Mouse (Mus musculus): ENCODE measurements at regions not wholly inside any gene's neighbourhood (a gene's known extent, or its start where the extent isn't known, plus 50 kb on each side); places are given as distances from the start of the nearest gene placed in this dataset.

- Histone ChIP-seq H3K4me2 (no peak overlapping the region), H3K9ac (no peak overlapping the region), H3K9me3 (replicated peaks) (no peaks in the 10 kb centered on the region), H3K4me1 (peaks cover 32% of the 10 kb centered on the region), H3K4me3 (no peak overlapping the region), H3K36me3 (no peaks in the 10 kb centered on the region), H3K27ac (no peak overlapping the region), H3K27me3 (replicated peaks) (no peaks in the 10 kb centered on the region)
- ATAC-seq = no peak
- WGBS (ENCODE audit: insufficient replicate concordance) = 65% methylated on average over 5 of the region's 5 CpGs
These were observed 130.6 kb downstream of the Psmg1 start for GRCm38 (mm10) chr16:95860111-95860510.

DNA sequence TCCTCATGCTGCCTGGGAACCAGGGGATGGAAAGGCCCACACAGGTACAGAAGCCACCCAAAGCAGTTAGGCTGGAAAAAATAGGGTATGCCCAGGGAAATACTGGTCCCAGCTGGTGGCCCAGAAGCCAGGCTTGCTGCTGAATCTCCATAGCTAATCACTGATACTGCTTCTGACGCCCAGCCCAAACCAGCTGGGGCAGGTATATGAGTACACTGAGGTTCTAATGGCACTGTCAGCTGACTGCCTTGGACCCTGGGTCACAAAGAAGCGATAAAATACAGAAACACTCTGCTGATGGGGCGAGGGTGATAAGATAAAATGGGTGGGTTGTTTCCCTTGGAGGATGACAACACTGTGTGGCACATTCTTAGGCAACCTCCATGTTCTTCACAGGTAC, 133.4 kb downstream of the Psmg1 start:
- Histone ChIP-seq H3K4me3 (no peak overlapping the region), H3K36me3 (no peaks in the 10 kb centered on the region), H3K9me3 (replicated peaks) (no peaks in the 10 kb centered on the region), H3K9ac (no peak overlapping the region), H3K27ac (no peak overlapping the region), H3K27me3 (replicated peaks) (no peaks in the 10 kb centered on the region), H3K4me1 (peaks cover 17% of the 10 kb centered on the region), H3K4me2 (no peak overlapping the region)
- ATAC-seq = no peak
- 68% methylated on average over 3 of the region's 3 CpGs for WGBS (ENCODE audit: insufficient replicate concordance)

DNA sequence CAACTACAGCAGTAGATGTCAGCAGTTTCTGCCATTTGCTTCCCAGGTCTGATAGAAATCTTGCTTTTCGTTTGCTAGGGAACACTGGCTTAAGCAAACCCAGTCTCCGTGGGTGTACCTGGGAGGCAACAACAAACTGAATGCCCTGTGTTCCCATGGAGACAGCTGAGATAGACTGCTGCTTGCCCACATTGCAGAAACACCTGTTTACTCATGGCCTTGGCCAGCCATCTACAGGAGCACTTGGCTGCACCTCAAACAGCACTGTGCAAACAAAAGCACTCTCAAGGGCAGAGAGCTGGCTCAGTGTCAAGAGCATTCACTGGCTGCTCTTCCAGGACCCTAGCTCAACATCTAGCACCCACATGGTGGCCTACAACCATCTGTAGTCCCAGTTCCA, 135.5 kb downstream of the Psmg1 start:
- no peaks in the 10 kb centered on the region for H3K9me3 ChIP-seq (replicated peaks)
- no peaks in the 10 kb centered on the region for H3K36me3 ChIP-seq
- no peak overlapping the region for H3K4me2 ChIP-seq
- H3K27me3 ChIP-seq (replicated peaks) = no peaks in the 10 kb centered on the region
- H3K27ac ChIP-seq = no peak overlapping the region
- no peak for ATAC-seq
- 52% methylated on average over 2 of the region's 2 CpGs for WGBS (ENCODE audit: insufficient replicate concordance)
- H3K4me1 ChIP-seq = no peaks in the 10 kb centered on the region
- H3K9ac ChIP-seq = no peak overlapping the region
- no peak overlapping the region for H3K4me3 ChIP-seq

DNA sequence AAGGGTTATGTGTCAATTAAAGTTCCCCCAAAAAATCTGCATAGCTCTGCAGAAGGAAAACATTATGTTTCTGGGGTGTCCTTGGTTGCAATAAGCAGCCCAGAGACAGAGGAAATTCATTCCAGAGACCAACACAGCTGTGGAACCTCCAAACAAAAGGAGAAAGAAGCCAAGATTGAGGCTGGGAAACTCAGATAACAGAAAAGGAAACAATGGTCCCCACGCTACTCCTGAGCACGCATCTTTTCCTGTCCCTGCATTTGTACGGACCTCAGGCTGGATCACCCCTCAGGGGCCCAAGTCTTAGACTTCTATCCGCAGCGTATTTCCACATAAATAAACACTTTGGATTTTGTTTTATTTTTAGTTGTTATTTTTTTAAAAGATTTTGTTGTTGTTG, 138.9 kb downstream of the Psmg1 start:
- no peak for ATAC-seq
- Histone ChIP-seq H3K9me3 (replicated peaks) (no peaks in the 10 kb centered on the region), H3K36me3 (no peaks in the 10 kb centered on the region), H3K27ac (no peak overlapping the region), H3K9ac (no peak overlapping the region), H3K4me1 (no peaks in the 10 kb centered on the region), H3K4me3 (no peak overlapping the region), H3K27me3 (replicated peaks) (no peaks in the 10 kb centered on the region), H3K4me2 (no peak overlapping the region)
- WGBS (ENCODE audit: insufficient replicate concordance) = 21% methylated on average over 5 of the region's 5 CpGs

DNA sequence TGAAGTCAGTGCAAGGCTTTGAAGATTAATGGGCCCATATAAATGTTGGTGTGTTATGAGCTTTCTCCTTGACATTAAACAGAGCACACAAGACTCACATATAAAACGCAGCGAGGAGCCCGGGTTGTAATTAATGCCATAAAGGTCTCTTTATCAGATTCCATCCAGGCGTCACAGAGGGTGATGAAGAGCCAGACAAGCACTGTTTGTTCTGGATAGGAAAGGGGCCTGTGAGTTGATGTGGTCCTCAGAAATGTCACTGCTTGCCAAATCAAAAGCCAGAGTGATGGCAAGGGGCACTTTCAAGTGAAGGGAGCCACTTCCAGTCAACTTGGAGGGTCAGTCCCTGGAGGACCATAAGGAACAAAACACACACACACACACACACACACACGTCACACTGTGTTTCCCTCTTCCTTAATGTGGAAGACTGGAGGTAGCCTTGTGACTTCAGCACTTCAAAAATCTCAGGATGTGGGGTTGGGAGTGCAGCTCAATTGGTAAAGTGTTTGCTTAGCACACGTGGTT, 142.1 kb downstream of the Psmg1 start:
- Histone ChIP-seq H3K4me1 (no peaks in the 10 kb centered on the region), H3K4me3 (no peak overlapping the region), H3K27ac (no peak overlapping the region), H3K4me2 (no peak overlapping the region), H3K36me3 (no peaks in the 10 kb centered on the region), H3K9ac (no peak overlapping the region), H3K27me3 (replicated peaks) (no peaks in the 10 kb centered on the region), H3K9me3 (replicated peaks) (no peaks in the 10 kb centered on the region)
- 53% methylated on average over 6 of the region's 6 CpGs for WGBS (ENCODE audit: insufficient replicate concordance)
- no peak for ATAC-seq

DNA sequence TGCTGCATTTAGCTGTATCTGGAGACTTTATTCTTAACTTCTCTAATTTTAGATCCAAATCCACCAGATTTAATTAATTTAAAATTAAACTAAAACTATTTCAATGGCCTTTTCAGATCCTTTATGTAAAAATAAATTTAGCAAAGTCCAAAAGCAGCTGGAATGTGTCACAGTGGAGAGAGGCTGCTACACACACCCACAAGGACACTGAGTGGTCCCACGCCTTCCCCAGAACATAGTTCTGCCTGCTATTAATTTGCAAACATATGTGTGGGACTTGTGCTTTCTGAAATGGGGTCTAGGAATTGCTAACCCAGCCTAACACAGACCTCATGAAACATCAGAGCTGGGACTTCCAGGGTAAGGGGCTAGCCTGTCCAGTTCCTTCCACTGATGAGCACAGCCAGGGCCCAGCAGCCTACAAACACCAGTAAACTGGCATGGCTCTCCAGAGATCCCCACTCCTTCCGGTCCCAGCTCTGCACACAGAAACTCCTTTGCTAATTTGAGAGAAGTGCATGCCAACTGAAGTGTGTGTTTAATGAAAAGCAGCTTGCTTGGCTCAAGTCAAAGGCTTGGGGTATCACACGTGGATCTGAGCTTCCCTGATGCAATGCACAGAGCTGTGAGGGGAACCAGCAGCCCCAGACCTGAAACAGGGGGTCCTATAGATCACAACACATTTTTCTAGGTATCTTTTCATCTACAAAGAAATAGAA, 142.8 kb downstream of the Psmg1 start:
- no peak overlapping the region for H3K4me3 ChIP-seq
- no peaks in the 10 kb centered on the region for H3K4me1 ChIP-seq
- 58% methylated on average over 3 of the region's 3 CpGs for WGBS (ENCODE audit: insufficient replicate concordance)
- no peak overlapping the region for H3K4me2 ChIP-seq
- no peaks in the 10 kb centered on the region for H3K27me3 ChIP-seq (replicated peaks)
- no peak overlapping the region for H3K27ac ChIP-seq
- H3K9me3 ChIP-seq (replicated peaks) = no peaks in the 10 kb centered on the region
- H3K36me3 ChIP-seq = no peaks in the 10 kb centered on the region
- no peak for ATAC-seq
- no peak overlapping the region for H3K9ac ChIP-seq

DNA sequence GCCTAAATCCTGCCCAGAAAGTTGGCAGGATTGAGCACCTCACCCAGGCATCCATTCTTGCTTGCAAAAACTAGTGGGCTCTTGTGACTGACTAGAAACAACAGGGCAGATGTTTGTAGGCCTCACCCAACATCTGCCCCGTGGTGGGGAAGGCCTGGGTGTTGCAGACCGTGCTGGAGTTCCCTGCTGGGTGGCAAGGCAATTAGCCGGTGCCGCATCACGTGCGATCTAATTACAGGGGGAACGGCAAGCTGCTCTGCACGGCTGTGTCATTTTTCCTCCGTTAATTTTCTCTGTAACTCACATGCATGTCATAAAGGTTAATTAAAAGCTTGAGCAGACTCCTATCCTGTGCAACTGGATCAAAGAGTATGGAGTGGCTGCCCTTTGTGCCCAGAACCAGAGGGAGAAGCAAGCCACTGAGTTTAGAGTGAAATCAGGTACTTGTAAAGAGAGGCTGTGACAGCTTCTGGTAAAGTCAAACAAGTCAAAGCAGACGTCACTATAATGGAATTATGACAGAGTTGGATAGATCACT, 143.5 kb downstream of the Ets2 start:
- ATAC-seq = no peak
- no peaks in the 10 kb centered on the region for H3K27me3 ChIP-seq (replicated peaks)
- 72% methylated on average over 10 of the region's 10 CpGs for WGBS (ENCODE audit: insufficient replicate concordance)
- H3K4me1 ChIP-seq = no peaks in the 10 kb centered on the region
- H3K36me3 ChIP-seq = no peaks in the 10 kb centered on the region
- H3K9ac ChIP-seq = no peak overlapping the region
- H3K27ac ChIP-seq = no peak overlapping the region
- H3K9me3 ChIP-seq (replicated peaks) = no peaks in the 10 kb centered on the region
- no peak overlapping the region for H3K4me2 ChIP-seq
- H3K4me3 ChIP-seq = no peak overlapping the region

DNA sequence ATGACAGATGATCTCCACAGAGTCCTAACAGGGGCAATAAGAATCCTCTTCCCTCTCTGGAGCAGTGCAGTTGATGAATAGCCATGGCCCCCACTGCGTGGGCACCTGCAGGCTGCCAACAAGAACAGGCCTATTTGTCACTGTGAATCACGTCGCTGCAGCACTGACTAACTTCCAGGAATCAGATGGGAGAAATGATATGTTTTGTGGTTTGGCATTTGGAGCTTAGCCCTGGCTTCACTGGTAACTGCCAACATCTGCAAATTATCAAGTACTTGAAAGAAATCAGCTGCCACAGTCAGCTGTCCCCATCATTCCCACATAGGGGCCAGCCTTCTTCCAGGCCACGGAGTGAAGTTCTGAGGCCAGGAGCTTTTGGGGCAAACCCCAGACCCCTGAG, 142.8 kb downstream of the Ets2 start:
- Histone ChIP-seq H3K4me1 (no peaks in the 10 kb centered on the region), H3K9ac (no peak overlapping the region), H3K27ac (no peak overlapping the region), H3K36me3 (no peaks in the 10 kb centered on the region), H3K4me2 (no peak overlapping the region), H3K4me3 (no peak overlapping the region), H3K27me3 (replicated peaks) (no peaks in the 10 kb centered on the region), H3K9me3 (replicated peaks) (no peaks in the 10 kb centered on the region)
- ATAC-seq = no peak
- 39% methylated on average over 4 of the region's 4 CpGs for WGBS (ENCODE audit: insufficient replicate concordance)

GRCm38 (mm10) chr16:95842766-95843165, 140.9 kb downstream of the Ets2 start:
- WGBS (ENCODE audit: insufficient replicate concordance) = 69% methylated on average over 3 of the region's 3 CpGs

DNA sequence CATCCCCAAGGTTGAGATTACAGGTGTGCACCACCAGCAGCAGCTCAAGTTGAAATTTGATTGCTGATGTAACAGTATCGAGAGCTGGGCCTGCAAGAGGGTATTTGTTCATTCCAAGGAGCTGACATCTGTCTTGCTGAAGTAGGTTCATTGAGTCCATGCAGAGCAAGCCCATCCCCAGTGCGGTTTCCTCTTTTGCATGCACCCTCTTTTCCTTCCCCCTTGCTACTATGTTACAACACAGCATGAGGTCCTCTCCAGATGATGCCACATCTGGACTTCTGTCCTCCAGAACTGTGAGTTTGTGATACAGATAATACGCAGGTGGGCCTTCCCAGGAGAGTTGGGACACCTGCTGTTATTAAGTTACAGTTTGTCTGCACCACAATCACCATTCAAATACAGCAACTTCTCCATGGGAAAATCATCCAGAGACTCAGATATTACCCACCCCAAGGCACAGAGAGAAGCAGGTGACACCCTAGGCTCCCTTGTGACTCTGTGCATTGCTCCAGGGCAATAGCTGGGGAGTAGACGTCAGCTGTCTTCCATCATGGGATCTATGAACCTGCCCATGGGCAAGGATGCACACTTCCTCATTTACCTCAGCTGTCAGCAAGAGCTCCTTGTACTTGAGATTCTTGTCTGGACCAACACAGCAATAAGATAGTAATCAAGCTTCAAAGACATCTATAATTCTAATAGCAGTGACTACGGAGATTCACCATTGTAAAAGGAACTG, 137.8 kb downstream of the Ets2 start:
- WGBS (ENCODE audit: insufficient replicate concordance) = 49% methylated on average over 5 of the region's 5 CpGs

More at GRCm38 (mm10) chr16:95842766-95843165, 140.9 kb downstream of the Ets2 start:
- Histone ChIP-seq H3K4me1 (peaks cover 17% of the 10 kb centered on the region; the same call in 1 of the 2 replicates), H3K4me3 (no peak overlapping the region), H3K9me3 (replicated peaks) (no peaks in the 10 kb centered on the region), H3K4me2 (no peak overlapping the region), H3K36me3 (no peaks in the 10 kb centered on the region), H3K9ac (no peak overlapping the region), H3K27me3 (replicated peaks) (no peaks in the 10 kb centered on the region), H3K27ac (no peak overlapping the region)
- ATAC-seq = no peak

DNA sequence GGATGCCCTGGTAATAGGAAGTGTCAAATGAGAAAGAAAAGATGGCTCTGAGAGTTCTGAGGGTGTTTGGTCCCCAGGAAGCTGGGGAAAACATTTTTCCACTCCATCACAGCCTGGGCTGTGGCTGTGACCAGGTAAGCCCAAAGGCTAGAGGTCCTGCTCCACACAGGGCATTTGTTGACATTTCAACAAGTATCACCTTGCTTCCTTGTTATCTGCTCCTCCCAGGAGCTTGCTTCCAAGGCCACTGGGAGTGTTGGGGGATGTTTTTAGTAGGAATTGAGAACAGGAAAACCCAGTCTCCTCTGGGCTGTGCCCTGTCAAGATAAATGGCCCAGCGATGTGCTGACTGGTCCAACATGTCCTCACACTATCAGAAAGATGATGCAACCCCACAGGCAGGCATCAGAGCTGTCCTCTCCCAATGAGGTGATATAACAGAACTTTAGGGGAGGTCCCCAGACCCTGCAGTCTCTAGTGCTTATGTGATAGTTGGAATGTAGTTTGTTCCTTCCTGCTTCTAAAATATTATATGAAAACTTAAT, 137.1 kb downstream of the Ets2 start:
- H3K27me3 ChIP-seq (replicated peaks) = 0 out of 2 replicates have a peak, but pooled peaks cover under 1% of the 10 kb centered on the region
- ATAC-seq = peak; percentile 40; the same call in 1 of the 2 replicates
- H3K9ac ChIP-seq = no peak overlapping the region
- 0% methylated on average over 1 of the region's 1 CpGs for whole genome bisulfite sequencing (ENCODE audit: insufficient replicate concordance)
- H3K4me1 ChIP-seq = peaks cover 17% of the 10 kb centered on the region; the same call in 1 of the 2 replicates
- no peaks in the 10 kb centered on the region for H3K9me3 ChIP-seq (replicated peaks)
- H3K36me3 ChIP-seq = no peaks in the 10 kb centered on the region
- no peak overlapping the region for H3K4me2 ChIP-seq
- 0 out of 2 replicates have a peak overlapping the region, but pooled peaks have one; percentile 14 for H3K27ac ChIP-seq
- H3K4me3 ChIP-seq = no peak overlapping the region

More for the DNA sequence above, 137.8 kb downstream of the Ets2 start:
- H3K9me3 ChIP-seq (replicated peaks) = no peaks in the 10 kb centered on the region
- no peaks in the 10 kb centered on the region for H3K27me3 ChIP-seq (replicated peaks)
- H3K4me1 ChIP-seq = peaks cover 17% of the 10 kb centered on the region; the same call in 1 of the 2 replicates
- H3K36me3 ChIP-seq = no peaks in the 10 kb centered on the region
- no peak overlapping the region for H3K4me3 ChIP-seq
- ATAC-seq = no peak
- H3K4me2 ChIP-seq = no peak overlapping the region
- H3K9ac ChIP-seq = no peak overlapping the region
- no peak overlapping the region for H3K27ac ChIP-seq

GRCm38 (mm10) chr16:95838478-95838846, 136.6 kb downstream of the Ets2 start:
- no peak overlapping the region for H3K27ac ChIP-seq
- H3K9ac ChIP-seq = no peak overlapping the region
- 66% methylated on average over 3 of the region's 3 CpGs for WGBS (ENCODE audit: insufficient replicate concordance)
- peaks cover 17% of the 10 kb centered on the region; the same call in 1 of the 2 replicates for H3K4me1 ChIP-seq
- no peak overlapping the region for H3K4me2 ChIP-seq
- no peaks in the 10 kb centered on the region for H3K36me3 ChIP-seq
- no peak for ATAC-seq
- 0 out of 2 replicates have a peak, but pooled peaks cover 5% of the 10 kb centered on the region for H3K27me3 ChIP-seq (replicated peaks)
- no peaks in the 10 kb centered on the region for H3K9me3 ChIP-seq (replicated peaks)
- H3K4me3 ChIP-seq = no peak overlapping the region
